Mouse (Mus musculus) lung, postnatal 0 days (tissue): ENCODE measurements around the gene Rcc1. TPM values are rescaled to one million over a fixed set of nuclear protein-coding genes. Genes with fewer than 3 reads are reported as not detected.
"Not testable (repeated sequence)": the region's sequence is repeated elsewhere in the genome, so short reads cannot be mapped to it uniquely, and the experiment has no call there.

Experiments used
- ATAC-seq: fragments of 200-750 bp; cut with Nextera tagmentation; 2 replicates; pipeline ENCODE4 v1.8.0; 2017; ENCODE audit warnings: moderate library complexity
- DNase-seq: peaks from one replicate; pipeline ENCODE4 v3.0.0-alpha.2; 2016; ENCODE audit warnings: low spot score
- H3K27ac ChIP-seq: fragments of 300-500 bp; sonication (generic); 2 replicates; pipeline ENCODE4 v1.5.1; 2014; ENCODE audit warnings: antibody characterized with exemption, mild to moderate bottlenecking, low read length, mixed read lengths
- H3K27me3 ChIP-seq: fragments of 300-500 bp; sonication (generic); replicated peaks from 2 replicates; pipeline ENCODE4 v1.6.1; 2014; ENCODE audit warnings: low read length, mixed read lengths; ENCODE audit not compliant: insufficient read depth
- H3K36me3 ChIP-seq: fragments of 300-500 bp; sonication (generic); 2 replicates; pipeline ENCODE4 v1.6.1; 2014; ENCODE audit warnings: low read length, mixed read lengths; ENCODE audit not compliant: insufficient read depth
- H3K4me1 ChIP-seq: fragments of 300-500 bp; sonication (generic); 2 replicates; pipeline ENCODE4 v1.6.1; 2014; ENCODE audit warnings: antibody characterized with exemption, low read depth, low read length, mixed read lengths; ENCODE audit not compliant: insufficient read depth
- H3K4me2 ChIP-seq: fragments of 300-500 bp; sonication (generic); replicated peaks from 2 replicates; pipeline ENCODE4 v1.6.1; 2014; ENCODE audit warnings: low read depth, mild to moderate bottlenecking, low read length, moderate library complexity, mixed read lengths
- H3K4me3 ChIP-seq: fragments of 300-500 bp; sonication (generic); 2 replicates; pipeline ENCODE4 v1.5.1; 2014; ENCODE audit warnings: low read depth, low read length
- H3K9ac ChIP-seq: fragments of 300-500 bp; sonication (generic); replicated peaks from 2 replicates; pipeline ENCODE4 v1.6.1; 2014; ENCODE audit warnings: low read depth, mild to moderate bottlenecking
- H3K9me3 ChIP-seq: fragments of 300-500 bp; sonication (generic); 2 replicates; pipeline ENCODE4 v1.6.1; 2016; ENCODE audit warnings: low read length, mixed read lengths
- CTCF ChIP-seq: IDR thresholded peaks from 2 replicates; pipeline ENCODE4 v1.5.1; 2016; ENCODE audit warnings: antibody characterized with exemption, mild to moderate bottlenecking
- EP300 ChIP-seq: IDR thresholded peaks from 2 replicates; pipeline ENCODE4 v1.6.1; 2016; ENCODE audit warnings: antibody characterized with exemption, mild to moderate bottlenecking, control low read depth
- WGBS: fragments of 180-500 bp; shearing (Covaris S2); extraction: QIAGEN DNeasy Blood & Tissue Kit; methylation state at CpG from one replicate; pipeline ENCODE4 v1.1.7; 2014; 5-methylcytosine and 5-hydroxymethylcytosine counted together
- polyA plus RNA-seq: library from polyadenylated mRNA; unstranded; fragments of >200 nt; fragmentation: Nextera tagmentation; extraction: Ambion mirVana; gene quantifications from 2 replicates; pipeline ENCODE4 v1.2.1, GENCODE M21; 2015

Gene Rcc1
- polyA plus RNA-seq, 1 experiment from 2014 or later: 14.3 TPM

- TF ChIP-seq CTCF (peak; percentile 19), EP300 (no peak)
- no peak for DNase-seq
- Histone ChIP-seq H3K4me3 (no peak overlapping the region), H3K4me2 (no peak overlapping the region), H3K9me3 (no peaks in the 10 kb centered on the region), H3K27me3 (no peaks in the 10 kb centered on the region), H3K4me1 (no peaks in the 10 kb centered on the region), H3K27ac (no peak overlapping the region), H3K9ac (no peak overlapping the region), H3K36me3 (peaks cover 14% of the 10 kb centered on the region; the same call in 1 of the 2 replicates)
- 82% methylated on average over 12 of the region's 12 CpGs for WGBS
- ATAC-seq: no peak
Observed at GRCm38 (mm10) chr4:132291624-132292335, 61.6 kb downstream of the Rcc1 start.

GRCm38 (mm10) chr4:132291056-132291455 is 62.3 kb downstream of the Rcc1 start:
- peaks cover 19% of the 10 kb centered on the region; the same call in 1 of the 2 replicates for H3K36me3 ChIP-seq
- no peaks in the 10 kb centered on the region for H3K27me3 ChIP-seq
- H3K4me3 ChIP-seq: no peak overlapping the region
- WGBS: 98% methylated on average over 4 of the region's 4 CpGs
- TF ChIP-seq EP300 (no peak), CTCF (no peak)
- H3K4me1 ChIP-seq: no peaks in the 10 kb centered on the region
- H3K4me2 ChIP-seq: no peak overlapping the region
- no peak overlapping the region for H3K27ac ChIP-seq
- no peaks in the 10 kb centered on the region for H3K9me3 ChIP-seq
- ATAC-seq (no peak), DNase-seq (no peak)
- no peak overlapping the region for H3K9ac ChIP-seq

- WGBS: 85% methylated on average over 3 of the region's 5 CpGs
- DNase-seq, H3K4me1 ChIP-seq, H3K4me2 ChIP-seq, H3K4me3 ChIP-seq, ATAC-seq, H3K27me3 ChIP-seq, H3K9ac ChIP-seq, H3K9me3 ChIP-seq, H3K27ac ChIP-seq: not testable (repeated sequence)
- H3K36me3 ChIP-seq: peaks cover 27% of the 10 kb centered on the region; the same call in 1 of the 2 replicates
Observed at GRCm38 (mm10) chr4:132288840-132289239, 64.6 kb downstream of the Rcc1 start.

Other genes starting within 250 kb of the Rcc1 start
- gene Oprd1, start 209.1 kb downstream of the Rcc1 start, polyA plus RNA-seq: not detected in 2 replicates
- gene Ythdf2, start 141.3 kb downstream of the Rcc1 start, polyA plus RNA-seq: 55.3 and 60.4 TPM in 2 replicates
- gene Gmeb1, start 92.0 kb downstream of the Rcc1 start, polyA plus RNA-seq: 17.0 and 23.6 TPM in 2 replicates
- gene Taf12, start 79.2 kb downstream of the Rcc1 start, polyA plus RNA-seq: 32.1 and 39.7 TPM in 2 replicates
- 2.3 and 3.1 TPM in 2 replicates for gene Rab42, start 50.2 kb downstream of the Rcc1 start, polyA plus RNA-seq
- 49.8 and 52.9 TPM in 2 replicates for gene Trnau1ap, start 24.1 kb downstream of the Rcc1 start, polyA plus RNA-seq
- 13.4 and 15.3 TPM in 2 replicates for gene Phactr4, start 68.9 kb upstream of the Rcc1 start, polyA plus RNA-seq
- 10.4 and 11.3 TPM in 2 replicates for gene Med18, start 110.3 kb upstream of the Rcc1 start, polyA plus RNA-seq
- 11.6 and 16.0 TPM in 2 replicates for gene Sesn2, start 156.9 kb upstream of the Rcc1 start, polyA plus RNA-seq
- 700 and 732 TPM in 2 replicates for gene Atpif1, start 180.1 kb upstream of the Rcc1 start, polyA plus RNA-seq
- 157 and 182 TPM in 2 replicates for gene Dnajc8, start 181.9 kb upstream of the Rcc1 start, polyA plus RNA-seq
- 2.1 and 2.5 TPM in 2 replicates for gene Ptafr, start 210.5 kb upstream of the Rcc1 start, polyA plus RNA-seq